ENCODE assay signal across 8 mouse cellular contexts in the genomic region with DNA sequence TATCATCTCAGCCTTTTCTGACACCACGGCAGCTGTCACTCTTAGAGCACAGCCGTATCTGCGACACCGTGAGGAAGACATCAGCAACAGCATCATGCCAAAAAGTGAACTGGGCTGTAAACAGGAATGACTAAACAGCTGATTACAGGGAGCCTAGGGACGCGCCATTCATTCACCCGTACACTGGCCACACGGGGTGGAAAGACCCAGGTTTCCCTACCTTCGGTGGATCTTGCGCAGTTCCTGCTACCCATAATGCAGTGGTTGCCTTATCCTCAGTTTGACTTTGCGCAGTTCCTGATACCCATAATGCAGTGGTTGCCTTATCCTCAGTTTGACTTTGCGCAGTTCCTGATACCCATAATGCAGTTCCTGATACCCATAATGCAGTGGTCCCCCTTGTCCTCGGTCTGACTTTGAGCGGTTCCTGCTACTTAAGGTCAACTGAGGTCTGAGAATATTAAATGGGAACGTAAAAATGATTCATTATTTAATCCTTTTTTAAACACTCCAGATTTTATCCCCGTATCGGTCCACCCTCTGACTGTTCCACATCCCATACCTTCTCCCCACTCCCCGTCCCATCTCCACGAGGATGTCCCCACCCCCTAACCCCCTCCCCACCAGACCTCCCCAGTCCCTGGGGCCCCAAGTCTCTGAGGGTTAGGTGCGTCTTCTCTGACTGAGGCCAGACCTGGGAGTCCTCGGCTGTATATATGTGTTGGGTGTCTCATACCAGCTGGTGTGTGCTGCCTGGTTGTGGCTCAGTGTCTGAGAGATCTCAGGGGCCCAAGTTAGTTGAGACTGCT.
A peak's percentile ranks its signal among the peaks of the same experiment; 100 is the strongest.
DNase-seq lines count a peak whose midpoint lies in the region; ATAC-seq and TF ChIP-seq lines count a peak whose summit lies in the region.

No protein-coding gene starts in this region.

- peaks cover 13% of the 10 kb centered on the region for H3K4me1 ChIP-seq in lung, embryonic 14.5 days (ENCODE audit: insufficient read depth)
- H3K4me1 ChIP-seq in limb, embryonic 15.5 days = peaks cover 5% of the 10 kb centered on the region; the same call in 1 of the 2 replicates

- H3K4me3 ChIP-seq in lung, embryonic 14.5 days (ENCODE audit: low read depth, low read length) = peak overlapping the region; percentile 25
- H3K4me3 ChIP-seq in limb, embryonic 15.5 days = peak overlapping the region; percentile 28

- peak overlapping the region; percentile 45 for H3K4me2 ChIP-seq in lung, embryonic 14.5 days
- H3K4me2 ChIP-seq in limb, embryonic 15.5 days = peak overlapping the region; percentile 29

- no peak overlapping the region for H3K27ac ChIP-seq in lung, embryonic 14.5 days (ENCODE audit: low read depth)
- no peak overlapping the region for H3K27ac ChIP-seq in limb, embryonic 15.5 days

- no peaks in the 10 kb centered on the region for H3K9me3 ChIP-seq in lung, embryonic 14.5 days (ENCODE audit: low read depth, low read length)
- H3K9me3 ChIP-seq in limb, embryonic 15.5 days = no peaks in the 10 kb centered on the region

- 60% methylated on average over 21 of the region's 21 CpGs for WGBS in lung, embryonic 14.5 days
- 68% methylated on average over 21 of the region's 21 CpGs for WGBS in limb, embryonic 15.5 days

- no peaks in the 10 kb centered on the region for H3K27me3 ChIP-seq in lung, embryonic 14.5 days (ENCODE audit: insufficient read depth, low read length)
- no peaks in the 10 kb centered on the region for H3K27me3 ChIP-seq in limb, embryonic 15.5 days

- peak; percentile 13 for DNase-seq in lung, embryonic 14.5 days
- no peak for DNase-seq in lung, postnatal 14 days
- peak; percentile 76 for DNase-seq in cerebellum, adult 9-10 months
- peak; percentile 63 for DNase-seq in naive thymus-derived CD4-positive, alpha-beta T cell, adult 2 months (ENCODE audit: low read depth)
- no peak for DNase-seq in gastrocnemius, postnatal 25 days
- no peak for DNase-seq in gastrocnemius, postnatal 10 days

- no peaks in the 10 kb centered on the region for H3K36me3 ChIP-seq in lung, embryonic 14.5 days (ENCODE audit: insufficient read depth)
- no peaks in the 10 kb centered on the region for H3K36me3 ChIP-seq in limb, embryonic 15.5 days

- ATAC-seq in lung, embryonic 14.5 days (ENCODE audit: insufficient read depth) = peak; percentile 39; the same call in 1 of the 2 replicates
- peak; percentile 83 for ATAC-seq in granulocyte monocyte progenitor cell, adult 5-6 weeks (replicated peaks; ENCODE audit: poor library complexity, severe bottlenecking)
- 0 out of 2 replicates have a peak, but pooled peaks have one; percentile 63 for ATAC-seq in limb, embryonic 15.5 days (ENCODE audit: insufficient number of reproducible peaks, low FRiP score, low TSS enrichment, low read depth)

- TF ChIP-seq CTCF in lung, embryonic 14.5 days (IDR thresholded peaks at IDR 0.05; ENCODE audit: low read depth) = no peak

- no peak overlapping the region for H3K9ac ChIP-seq in lung, embryonic 14.5 days
- H3K9ac ChIP-seq in limb, embryonic 15.5 days = no peak overlapping the region

Comparison
In these comparisons a context has a peak if more than half of its experiments do, and no peak if none do; other contexts are left out.
1. DNase-seq: peak in lung, embryonic 14.5 days (single experiment), cerebellum, adult 9-10 months (single experiment) and naive thymus-derived CD4-positive, alpha-beta T cell, adult 2 months (single experiment); none in lung, postnatal 14 days (single experiment), gastrocnemius, postnatal 25 days (single experiment) and gastrocnemius, postnatal 10 days (single experiment).
2. Peak in every context shown above with its lines, with median percentiles within 50 percentile points of each other: ATAC-seq.